Mouse (Mus musculus) erythroid progenitor cell, adult 5-6 weeks (primary cell): ENCODE measurements around the gene Ptpn5. TPM values are rescaled to one million over a fixed set of nuclear protein-coding genes. Genes with fewer than 3 reads are reported as not detected.

Experiments used
- ATAC-seq: replicated peaks from 2 replicates; pipeline ENCODE4 v1.8.0; 2016; ENCODE audit warnings: moderate number of reproducible peaks, mild to moderate bottlenecking, moderate TSS enrichment, inconsistent platforms; ENCODE audit not compliant: poor library complexity, low FRiP score, severe bottlenecking
- total RNA-seq, 2 experiments: library from RNA; stranded (forward) in 1 of 2; stranded (reverse) in 1 of 2; fragments of 150-400 nt in 1 of 2; fragments of 186-747, 209-891 nt in 1 of 2; gene quantifications; 2 replicates each; pipeline versions ENCODE4 v1.2.3 to v1.2.4; 2015 to 2017; ENCODE audit warnings: low replicate concordance in 2 of 2

The Ptpn5 gene
- total RNA-seq (2015; ENCODE audit: low replicate concordance) (not detected in 2 replicates), total RNA-seq (2017; ENCODE audit: low replicate concordance) (not detected in 2 replicates)

DNA sequence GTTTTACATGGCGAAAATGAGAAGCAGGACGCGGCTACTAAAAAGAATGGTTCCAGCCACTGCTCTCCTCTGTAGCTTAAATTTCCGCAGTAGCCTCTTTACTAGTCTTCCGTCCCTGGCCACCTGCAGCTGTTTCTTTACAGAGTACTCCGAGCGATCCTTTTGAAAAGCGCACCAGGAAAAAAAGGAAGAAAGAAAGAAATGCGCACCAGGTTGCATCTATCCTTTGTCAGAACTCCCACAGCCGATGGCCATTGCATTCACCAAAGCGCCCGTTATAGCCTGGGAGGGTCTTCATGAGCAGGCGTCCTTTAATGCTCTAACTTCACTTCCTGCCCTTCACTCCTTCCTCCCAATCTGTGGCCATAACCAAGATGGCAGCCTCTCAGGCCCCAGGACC is at the start of gene Ptpn5:
Gene Ptpn5 (minus strand): TSS at position 354 of the 400 bp plus-strand sequence.
- no peak for ATAC-seq

DNA sequence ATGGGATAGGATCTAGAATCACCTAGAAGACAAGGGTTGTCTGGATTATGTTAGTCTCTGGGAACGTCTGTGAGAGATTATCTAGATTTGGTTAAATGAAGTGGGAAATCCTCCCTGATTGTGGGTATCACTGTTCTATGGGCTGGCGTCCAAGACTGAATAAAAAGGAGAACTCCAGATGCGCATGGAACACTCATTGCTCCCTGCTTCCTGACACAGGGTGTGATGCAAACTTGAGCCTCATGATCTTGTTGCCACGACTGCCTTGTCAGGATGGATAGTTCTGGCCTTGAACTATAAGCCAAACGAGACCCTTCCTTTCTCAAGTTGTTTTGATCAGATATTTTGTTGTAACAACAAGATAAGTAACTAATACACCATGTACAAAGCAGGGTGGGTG is 37.3 kb upstream of the Ptpn5 start:
- no peak for ATAC-seq

DNA sequence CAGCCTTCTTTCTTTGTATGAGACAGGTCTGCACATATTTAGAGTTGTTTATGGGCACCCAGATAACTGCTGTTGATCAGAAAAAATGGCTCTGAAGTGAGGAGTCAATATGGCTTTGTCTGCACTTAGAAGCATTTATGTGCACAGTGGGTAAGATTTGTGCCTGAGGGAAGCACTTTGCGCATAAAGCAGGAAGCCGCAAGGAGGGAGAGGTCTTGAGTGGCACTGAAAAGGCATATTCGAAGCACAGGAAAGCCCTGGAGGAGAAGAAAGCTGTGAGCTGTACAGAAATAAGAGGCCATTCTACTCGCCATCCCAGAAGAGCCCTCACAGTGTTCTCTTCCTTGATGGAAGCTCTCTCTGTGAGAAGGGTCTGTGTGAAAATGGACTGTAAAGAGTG is 31.5 kb upstream of the Ptpn5 start:
- ATAC-seq = no peak

DNA sequence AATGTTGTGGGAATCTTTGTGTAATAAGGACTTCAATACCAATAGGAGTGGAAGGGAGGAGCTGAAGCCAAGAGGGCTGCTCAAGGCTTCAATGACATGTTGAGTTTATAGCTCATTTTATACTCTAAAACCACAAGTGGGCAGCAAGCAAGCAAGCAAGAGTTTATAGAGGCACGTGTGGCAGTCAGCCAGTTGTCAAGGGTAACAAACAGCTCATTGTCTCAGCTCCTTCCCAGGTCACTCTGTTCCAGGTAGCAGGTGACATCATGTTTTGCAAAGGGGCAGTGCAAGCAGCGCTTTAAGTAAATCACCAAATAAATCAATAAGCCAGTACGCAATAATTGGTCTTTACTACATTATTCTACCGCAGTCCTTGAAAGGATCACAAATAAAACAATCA is 29.7 kb upstream of the Ptpn5 start:
- ATAC-seq = no peak

DNA sequence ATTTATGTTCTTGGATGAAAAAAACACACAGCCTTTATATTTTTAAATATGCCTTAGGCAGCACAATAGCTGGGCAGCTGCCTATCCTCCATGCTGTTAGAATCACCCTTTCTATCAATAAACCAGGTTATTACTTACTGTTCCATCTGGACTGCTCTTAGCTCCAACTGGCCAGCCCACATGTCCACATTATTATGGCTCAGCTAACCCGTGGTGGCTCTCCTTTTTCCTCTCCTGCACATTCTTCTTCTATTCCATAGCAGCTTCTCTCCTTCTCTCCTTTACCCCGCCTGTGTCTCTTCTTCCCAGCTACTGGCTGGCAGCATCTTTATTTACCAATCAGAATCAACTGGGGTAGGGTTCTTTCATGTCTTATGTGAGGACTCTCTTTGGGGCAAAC is 25.0 kb upstream of the Ptpn5 start:
- no peak for ATAC-seq

DNA sequence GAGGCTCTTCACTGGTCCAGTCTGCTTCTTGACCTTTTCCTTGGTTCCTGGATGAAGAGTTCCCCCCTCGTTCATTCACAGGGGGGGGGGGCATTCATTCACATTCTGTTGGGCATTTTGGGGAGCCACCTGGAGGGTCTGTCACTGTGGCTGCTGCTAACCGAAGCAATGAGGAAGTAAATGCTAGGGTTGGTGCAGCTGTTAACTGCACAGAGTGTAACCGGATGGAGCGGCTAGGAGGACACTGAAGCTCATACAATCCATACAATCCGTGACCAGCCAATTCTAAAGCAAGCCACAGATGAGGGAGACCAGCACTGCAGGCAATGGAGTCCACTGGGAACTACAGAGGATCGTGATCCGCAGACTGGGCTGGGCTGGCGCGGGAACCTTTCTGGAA is 24.3 kb upstream of the Ptpn5 start:
- no peak for ATAC-seq

DNA sequence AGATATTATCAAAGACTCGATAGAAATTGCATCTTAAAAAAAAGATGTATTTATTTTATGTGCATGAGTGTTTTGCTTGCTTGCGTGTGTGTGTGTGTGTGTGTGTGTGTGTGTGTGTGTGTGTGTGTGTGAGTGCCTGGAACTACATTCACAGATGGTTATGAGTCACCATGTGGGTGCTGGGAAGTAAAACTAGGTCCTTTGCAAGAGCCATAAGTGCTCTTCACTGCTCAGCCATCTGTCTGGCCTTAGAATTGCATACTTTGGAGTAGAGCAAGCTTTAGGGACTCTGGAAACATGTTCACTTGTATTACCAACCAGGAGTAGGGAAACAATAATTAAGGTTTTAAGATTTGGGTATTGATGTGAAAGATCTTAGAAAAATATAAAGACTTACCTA is 22.4 kb upstream of the Ptpn5 start:
- no peak for ATAC-seq

DNA sequence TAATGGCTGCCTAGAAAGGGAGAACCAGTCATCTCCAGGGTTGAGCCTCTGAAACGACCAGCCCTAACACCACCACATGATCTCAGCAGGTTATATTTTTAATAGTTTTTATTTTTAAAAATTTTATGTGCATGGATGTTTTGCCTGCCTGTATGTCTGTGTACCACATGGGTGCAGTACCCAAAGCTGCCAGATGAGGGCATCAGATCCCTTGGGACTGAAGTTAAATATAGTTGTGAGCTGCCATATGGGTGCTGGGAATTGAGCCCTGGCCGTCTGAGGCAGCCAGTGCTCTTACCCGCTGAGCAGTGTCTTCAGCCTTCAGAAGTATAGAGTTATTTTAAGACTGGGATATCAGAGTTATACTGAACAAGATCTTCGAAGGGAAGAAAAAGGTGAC is 21.9 kb upstream of the Ptpn5 start:
- ATAC-seq = no peak

DNA sequence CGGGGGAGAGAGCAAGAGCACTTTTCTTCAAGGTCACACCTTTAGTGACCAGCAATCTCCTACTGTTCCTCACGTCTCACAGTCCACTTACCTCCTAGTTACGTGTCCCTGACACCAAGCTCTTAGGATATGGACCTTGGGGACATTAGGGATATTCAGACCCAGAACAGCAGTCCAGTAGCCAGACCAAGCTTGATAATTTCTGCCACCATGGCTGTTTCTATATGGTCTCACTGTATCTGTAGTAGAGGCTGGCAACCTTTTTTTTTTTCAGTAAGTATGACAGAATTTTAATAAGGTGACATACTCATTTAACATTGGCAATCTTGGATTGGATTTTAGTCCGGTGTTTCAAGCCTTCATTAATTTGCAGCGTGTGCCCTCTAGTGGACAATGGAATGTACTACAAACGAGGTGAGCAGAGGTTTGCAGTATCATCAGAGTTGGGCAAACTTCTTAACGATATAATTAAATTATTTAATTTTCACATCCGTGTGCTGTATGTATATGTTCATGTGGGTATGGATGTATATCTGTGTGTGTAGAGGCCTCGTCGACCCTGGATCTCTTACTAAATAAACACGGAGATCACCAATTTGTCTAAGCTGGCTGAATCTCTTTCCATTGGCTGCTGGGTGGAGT is 17.1 kb upstream of the Ptpn5 start:
- ATAC-seq = 0 out of 2 replicates have a peak, but pooled peaks have one; percentile 57

DNA sequence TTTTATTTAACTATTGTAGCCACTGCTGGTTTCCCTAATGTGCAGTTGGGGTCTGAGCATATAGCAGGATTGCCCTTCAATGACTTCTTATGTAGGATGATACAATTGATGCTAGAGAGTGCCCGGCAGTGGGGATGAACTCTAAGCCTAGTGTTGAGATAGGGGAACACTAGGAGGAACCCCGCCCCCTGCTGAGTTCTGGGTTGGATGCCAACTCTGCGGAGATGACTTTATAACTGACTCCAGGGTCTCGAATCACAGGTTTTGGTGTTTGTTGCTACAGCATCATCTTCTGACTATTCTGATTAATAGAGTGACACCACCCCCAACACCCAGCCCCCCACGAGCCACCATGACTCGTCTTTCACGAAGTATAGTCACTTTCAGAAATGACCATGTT is 14.8 kb upstream of the Ptpn5 start:
- no peak for ATAC-seq

DNA sequence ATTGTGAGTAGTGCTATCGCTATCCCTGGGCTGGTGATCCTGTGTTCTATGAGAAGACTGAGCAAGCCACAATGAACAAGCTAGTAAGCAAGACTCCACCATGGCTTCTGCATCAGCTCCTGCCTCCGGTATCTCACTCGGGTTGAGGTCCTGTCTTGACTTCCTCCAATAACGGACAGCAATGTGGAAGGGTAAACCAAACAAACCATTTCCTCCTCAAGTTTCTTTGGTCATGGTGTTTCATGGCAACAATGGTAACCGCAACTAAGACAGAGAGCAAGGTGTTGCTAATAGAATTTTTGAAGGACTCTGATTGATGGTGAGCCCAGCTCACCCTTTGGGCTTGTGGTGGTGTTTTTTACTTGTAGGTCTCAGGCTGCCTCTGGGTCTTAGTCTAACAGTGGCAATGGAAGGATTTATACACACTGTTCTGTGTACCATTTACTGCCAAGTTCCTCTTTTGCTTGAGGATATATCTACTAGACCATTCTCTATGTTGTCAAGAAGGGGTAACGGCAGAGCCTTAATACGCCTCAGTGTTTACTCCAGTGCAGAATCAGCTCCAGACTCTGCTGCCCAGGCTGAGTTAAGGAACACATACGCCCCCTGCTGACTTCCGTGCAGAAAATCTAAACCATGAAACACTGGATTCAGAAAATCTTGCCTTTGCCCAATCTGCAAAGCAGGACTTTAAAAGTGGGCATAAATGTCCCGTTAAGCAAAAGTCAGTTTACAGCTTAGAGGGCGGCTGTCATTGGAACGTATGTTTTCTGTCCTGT is 12.7 kb upstream of the Ptpn5 start:
- no peak for ATAC-seq

DNA sequence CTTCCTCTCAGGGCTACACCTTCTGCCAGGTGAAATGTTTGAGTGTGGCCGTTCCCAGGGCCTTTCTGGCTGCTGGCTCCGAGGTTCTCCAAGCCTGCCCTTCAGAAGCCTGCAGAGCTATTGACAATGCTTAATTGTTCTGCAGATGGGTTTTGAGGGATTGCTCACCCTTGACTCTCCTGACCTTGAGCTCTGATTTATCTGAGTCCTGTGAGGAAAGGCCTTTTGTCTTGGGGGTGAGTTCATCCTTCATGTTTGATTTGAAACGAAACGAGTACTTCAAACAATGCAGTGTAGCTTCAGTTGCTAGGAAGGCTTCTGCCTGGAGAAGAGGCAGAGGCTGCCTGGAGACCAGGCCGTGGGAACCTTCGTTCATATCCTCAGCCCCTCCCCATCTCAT is 10.8 kb upstream of the Ptpn5 start:
- ATAC-seq = no peak

DNA sequence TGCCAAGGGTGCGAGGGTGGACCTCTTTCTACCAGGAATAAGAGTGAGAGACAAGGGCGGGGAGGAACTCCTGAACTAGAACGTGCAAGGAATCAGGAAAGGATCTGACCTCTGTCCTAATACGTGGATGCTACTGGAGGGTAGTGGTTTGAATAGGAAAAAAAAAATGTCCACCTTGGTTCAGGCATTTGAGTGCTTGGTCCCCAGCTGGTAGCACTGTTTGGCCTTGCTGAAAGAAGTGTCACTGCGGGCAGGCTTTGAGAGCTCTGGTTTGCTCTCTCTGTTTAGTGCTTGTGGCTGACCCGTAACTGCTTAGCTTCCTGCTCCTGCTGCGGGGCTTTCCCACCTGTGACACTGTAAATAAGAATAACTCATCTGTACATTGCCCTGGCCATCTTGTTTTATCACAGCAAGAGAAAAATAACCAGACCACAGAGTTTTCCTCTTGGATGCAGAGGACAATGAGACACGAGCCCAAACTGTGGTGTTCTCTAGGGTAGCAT is 6.4 kb upstream of the Ptpn5 start:
- ATAC-seq = no peak

DNA sequence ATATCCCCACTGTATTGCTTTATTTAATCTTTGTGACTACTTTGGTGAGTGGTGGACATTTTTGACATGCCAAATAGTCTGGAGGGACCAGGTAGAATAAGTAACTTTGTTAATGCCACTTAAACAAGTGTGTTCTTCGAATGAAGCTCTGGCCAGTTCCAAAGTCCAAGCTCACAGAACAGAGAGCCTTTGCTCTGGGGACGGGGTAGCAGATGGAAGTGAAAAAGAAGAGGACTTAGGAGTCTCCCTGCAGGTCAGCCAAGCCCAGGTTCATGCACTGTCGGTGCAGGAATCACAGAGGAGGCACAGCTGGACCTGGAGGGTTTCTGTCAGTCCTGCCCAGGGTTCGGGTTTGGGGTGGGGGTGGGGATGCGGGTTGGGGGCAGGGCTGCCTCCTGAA is 1.1 kb upstream of the Ptpn5 start:
- ATAC-seq = no peak

DNA sequence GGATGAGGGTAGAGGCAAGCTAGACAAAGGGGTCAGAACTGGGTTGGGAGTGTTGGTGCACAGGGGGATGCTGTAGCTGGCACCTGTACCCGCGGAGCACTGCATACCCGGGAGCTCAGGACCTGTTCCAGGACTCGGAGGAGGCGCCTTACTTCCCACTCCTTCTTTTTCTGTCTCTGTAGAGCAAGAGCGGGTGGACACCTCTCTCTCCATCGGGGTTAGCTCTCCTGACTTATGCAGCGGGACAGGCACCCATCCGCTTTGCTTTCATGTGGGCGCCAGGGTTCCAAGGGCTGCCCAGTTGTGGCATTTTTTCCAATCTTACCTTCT is 588 bp downstream of the Ptpn5 start:
- ATAC-seq = no peak

DNA sequence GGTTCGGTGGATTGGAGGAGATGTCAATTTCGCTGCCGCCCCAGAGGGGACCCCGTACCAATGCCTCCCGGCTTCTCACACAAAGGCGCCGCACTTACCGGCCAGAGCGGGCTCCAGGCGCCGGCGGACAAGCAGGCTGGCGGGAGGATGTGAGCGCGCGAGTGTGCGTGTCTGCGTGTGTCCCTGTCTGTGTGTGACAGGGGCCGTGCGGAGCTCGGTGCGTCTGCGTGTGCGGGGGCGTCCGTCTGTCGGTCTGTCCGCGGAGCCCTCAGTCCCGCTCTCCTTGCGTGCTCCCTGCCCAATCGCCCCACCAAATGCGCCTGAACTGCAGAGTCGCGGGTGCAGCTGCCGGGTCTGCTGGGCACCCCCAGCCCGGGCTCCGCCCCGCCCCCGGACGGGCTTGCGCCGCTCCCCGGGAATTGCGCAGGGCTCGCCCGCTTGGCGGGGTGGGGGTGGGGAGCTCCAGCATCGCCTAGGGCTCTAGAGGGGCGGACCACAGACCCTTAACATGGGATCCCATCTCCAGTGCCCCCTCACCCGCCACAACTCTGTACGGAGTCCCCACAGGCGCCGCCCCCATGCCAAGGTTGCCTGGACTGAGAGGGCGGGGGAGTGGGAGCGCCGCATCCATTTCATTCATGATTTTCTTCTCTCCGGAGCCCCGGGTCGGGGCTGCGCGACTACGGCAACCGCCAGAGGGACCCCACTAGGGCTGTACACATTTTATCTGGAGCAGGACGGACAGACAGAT is 1.1 kb downstream of the Ptpn5 start:
- 0 out of 2 replicates have a peak, but pooled peaks have one; percentile 18 for ATAC-seq

DNA sequence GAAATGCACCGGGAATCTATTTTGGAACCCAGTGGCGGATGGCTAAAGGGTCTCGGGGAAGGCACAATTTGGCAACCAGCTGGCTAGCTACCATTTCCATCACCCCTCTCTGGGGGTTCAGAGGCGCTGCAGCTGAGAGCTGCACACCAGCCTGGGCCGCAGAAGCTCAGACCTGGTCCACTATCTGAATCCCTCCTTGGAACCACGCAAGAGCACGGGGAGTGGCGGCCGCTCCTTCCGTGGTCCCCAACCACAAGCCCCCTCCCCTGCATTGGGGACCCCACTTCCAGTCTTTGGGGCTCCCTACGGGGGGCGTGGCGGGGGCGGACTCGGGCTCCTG is 1.7 kb downstream of the Ptpn5 start:
- 0 out of 2 replicates have a peak, but pooled peaks have one; percentile 27 for ATAC-seq

DNA sequence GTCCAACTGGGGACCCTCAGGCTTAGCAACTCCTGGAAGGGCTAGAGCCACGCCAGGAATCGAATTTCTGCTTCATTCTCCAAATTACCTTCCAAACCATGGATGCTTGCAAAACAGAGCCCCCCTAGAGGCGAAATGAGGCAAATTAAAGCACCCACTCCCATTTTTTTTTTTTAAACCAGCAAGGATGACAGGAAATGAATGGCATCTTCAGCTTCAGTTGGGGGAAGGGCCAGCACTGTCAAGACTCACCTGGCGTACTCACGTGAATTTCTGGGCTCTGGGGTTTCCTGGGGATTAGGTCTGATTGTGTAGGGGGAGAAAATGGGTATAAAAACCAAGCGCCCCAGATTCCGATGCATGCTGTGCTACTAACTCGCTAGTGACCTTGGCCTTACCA is 2.2 kb downstream of the Ptpn5 start:
- no peak for ATAC-seq

DNA sequence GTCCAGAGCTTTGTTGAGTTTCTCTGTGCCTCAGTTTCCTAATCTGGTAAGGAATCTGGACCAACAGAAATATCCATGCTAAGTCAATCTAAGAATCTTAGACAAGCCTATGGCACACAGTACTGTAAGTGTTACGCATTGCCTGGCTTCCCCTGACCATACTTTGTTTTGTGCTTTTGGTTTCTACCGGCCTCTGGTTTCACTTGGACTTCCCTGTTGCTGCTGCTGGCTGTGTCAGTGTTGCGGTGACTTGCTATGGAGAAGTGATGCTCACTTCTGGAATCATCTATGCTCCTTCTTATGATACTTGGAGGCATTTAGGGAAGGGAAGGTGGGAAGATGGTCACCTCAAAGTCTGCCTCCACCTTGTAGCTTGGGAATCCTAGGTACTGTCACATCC is 11.5 kb downstream of the Ptpn5 start:
- ATAC-seq = no peak

DNA sequence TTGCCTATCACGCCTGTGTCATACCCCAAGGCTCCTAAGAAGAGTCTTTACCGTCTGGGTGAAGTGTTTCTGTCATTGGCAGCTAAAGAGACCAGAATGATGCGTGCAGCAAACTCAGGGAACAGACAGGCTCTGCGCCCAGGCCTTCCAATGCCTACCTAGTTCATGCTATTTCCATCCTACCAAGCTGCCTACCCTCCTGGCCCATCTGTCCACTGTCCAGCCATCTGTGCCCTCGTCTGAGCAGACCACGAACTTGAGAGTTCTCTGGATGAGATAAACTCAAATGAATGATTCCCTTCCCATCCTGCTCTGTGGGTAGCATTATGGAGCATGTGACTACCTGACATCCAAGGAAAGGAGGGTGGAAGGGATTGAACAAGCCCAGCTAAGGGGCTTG is 16.8 kb downstream of the Ptpn5 start:
- ATAC-seq = no peak

DNA sequence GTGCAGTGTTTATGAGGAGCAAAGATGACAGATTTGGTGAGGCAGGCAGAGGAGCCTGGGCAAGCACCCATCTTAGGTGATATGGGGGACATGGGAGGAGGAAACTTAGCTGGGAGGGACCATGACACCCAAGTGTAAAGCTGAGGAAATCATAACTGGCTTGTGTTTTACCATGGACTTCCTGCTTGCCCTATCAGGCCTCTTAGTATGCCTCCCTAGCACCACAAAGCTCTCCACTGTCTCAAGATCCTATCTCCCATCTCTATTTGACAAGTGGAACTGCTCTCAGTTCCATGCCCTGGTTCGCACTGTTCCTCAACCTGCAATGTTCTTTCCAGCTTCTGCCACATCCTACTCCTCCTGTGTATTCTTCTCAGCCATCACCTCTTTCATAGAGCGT is 18.0 kb downstream of the Ptpn5 start:
- ATAC-seq = no peak
